Mouse (Mus musculus): ENCODE data around the gene Snrpc. TPM values are rescaled to one million over a fixed set of nuclear protein-coding genes. Genes with fewer than 3 reads are reported as not detected.

Gene Snrpc
- total RNA-seq, 2 experiments from 2014 or later = 20.6 to 51.5 TPM

- peak; percentile 61 for ATAC-seq (replicated peaks; ENCODE audit: low FRiP score, poor library complexity, severe bottlenecking)
Observed at GRCm38 (mm10) chr17:27856798-27857648, 19.1 kb downstream of the Snrpc start.

GRCm38 (mm10) chr17:27857649-27858475 is 19.9 kb downstream of the Snrpc start:
- ATAC-seq (replicated peaks; ENCODE audit: low FRiP score, poor library complexity, severe bottlenecking) = peak; percentile 66

DNA sequence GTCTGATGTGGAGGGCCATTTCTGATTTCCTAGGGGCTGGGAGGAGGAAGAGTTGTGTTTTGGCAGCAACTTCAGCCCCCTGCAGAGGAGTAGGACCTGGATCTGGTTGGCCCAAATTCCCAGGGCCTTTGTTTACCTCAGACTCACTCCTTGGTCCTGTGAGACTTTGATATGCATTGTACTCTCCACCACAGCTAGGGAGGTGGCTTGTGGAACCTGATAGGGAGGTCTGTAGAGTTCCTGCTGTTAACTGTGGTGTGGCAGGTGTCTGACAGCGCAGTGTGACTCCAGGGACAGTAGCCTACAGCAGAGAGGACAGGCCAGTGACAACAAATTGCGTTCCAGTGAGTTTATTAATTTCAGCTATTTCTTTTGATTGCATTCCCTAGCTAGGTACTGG is 21.2 kb downstream of the Snrpc start:
- ATAC-seq (replicated peaks; ENCODE audit: low FRiP score, poor library complexity, severe bottlenecking) = no peak

DNA sequence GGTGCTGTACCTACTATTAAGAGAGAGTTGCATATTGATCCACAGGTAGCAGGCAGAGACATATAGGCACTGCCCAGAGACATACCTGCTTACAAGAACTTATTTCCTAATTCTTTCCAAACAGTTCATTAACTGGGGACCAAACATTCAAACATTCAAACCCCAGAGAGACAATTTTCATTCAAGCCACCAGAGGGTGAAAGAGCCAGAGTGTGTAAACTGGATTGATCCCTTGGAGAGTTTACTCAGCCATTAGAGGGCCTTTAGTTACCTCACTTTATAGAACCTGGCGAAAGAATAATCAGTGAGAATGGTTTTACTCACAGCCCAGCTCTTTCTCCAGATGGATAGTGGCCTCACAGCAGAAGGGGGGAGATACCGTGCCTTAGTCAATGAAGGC is 27.5 kb downstream of the Snrpc start:
- ATAC-seq (replicated peaks; ENCODE audit: low FRiP score, poor library complexity, severe bottlenecking) = no peak

DNA sequence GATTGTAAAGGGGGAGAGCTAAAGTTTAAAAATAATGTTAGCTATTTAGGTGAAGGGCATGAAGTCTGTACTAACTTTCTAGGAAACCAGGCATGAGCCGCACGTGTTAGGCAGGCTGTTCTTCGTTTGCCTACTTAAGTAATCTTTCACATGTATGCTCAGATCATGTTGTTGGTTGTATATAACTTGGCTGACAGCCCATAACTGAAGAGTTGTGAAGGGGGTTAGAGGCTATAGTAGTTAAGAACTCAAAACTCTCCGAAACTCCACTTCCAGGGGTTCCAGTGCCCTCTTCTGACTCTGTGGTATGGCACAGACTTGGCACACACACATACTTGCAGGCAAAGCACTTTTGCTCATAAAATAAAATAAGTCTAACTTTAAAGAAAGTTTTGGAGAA is 28.8 kb downstream of the Snrpc start:
- ATAC-seq (replicated peaks; ENCODE audit: low FRiP score, poor library complexity, severe bottlenecking) = no peak

DNA sequence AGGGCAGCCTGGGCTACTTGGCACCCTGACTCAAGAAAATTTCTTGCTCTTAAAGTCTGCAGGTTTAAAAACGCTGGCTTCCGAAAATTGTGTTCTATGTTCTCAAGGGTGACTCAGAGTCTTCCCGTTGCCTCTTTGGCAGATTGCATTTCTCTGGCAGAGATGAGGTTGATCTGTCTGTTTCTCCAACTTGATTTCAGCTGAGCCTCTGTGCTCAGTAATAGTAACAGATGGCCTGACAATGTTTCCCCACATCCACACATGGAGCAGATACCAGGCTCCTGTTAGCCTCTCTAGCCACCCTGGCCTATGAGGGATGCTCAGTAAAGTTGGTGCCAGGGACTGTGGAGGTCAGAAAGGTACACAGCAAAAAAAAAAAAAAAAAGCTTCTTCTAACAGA is 33.9 kb downstream of the Snrpc start:
- no peak for ATAC-seq (replicated peaks; ENCODE audit: low FRiP score, poor library complexity, severe bottlenecking)

GRCm38 (mm10) chr17:27873583-27873982 is 35.6 kb downstream of the Snrpc start:
- no peak for ATAC-seq (replicated peaks; ENCODE audit: low FRiP score, poor library complexity, severe bottlenecking)

DNA sequence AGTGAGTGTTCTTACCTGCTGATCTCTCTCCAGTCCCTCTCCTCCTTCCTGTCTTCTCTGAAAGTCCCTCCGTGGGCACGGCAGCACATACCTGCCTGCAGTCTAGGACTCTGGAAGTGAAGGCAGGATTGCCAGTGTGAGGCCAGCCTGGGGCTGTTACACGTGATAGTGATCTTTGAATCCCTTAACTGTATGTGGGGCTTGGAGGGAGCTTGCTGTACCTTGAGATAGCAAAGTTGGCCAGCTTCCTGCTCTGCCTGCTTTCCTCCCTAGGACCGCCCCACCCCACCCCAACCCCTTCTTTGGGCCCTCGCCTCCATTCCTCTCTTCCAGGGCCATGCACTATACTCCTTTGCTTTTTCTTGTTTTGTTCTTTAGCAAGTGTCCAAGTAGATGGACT is 36.6 kb downstream of the Snrpc start:
- peak; percentile 61; the same call in 1 of the 2 replicates for ATAC-seq (replicated peaks; ENCODE audit: low FRiP score, poor library complexity, severe bottlenecking)

DNA sequence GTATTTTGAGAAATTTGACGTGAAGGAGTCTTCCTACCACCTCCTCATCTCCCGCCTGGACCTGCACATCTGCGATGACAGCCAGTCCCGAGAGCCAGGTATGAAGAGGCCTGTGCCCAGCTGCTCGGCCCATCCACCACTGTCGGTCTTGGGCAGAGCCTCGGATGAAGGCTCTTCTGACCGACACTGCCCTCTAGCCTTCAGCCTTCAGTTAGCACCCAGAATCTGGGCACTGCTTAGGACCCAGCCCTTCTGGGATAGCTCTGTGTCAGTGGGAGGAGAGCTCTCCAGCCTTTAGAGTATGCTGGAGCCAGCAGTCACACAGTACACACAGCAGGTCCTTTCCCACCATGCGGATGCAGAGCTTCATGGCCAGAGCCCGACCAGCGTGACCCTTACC is 43.6 kb downstream of the Snrpc start:
- ATAC-seq (replicated peaks; ENCODE audit: low FRiP score, poor library complexity, severe bottlenecking) = peak; percentile 51

GRCm38 (mm10) chr17:27883129-27883528 is 45.2 kb downstream of the Snrpc start:
- no peak for ATAC-seq (replicated peaks; ENCODE audit: low FRiP score, poor library complexity, severe bottlenecking)

DNA sequence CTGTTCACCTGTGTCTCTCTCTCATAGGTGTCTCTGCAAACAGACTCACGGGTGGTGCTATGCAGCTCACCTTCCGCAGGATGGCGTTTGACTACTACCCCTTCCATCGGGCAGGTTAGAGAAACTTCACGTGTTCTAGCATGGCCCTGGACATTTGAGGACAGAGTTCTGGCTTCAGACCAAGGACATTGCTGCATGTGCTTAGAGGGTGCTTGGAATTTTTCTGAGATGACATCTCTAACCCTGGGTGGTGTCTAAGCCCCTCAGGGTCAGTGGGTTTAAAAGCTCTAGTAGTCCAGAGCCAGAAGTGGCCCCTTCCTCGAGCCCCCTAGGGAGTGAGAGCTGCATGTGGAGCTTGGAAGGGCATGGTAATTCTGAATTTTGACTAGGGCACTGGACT is 46.0 kb downstream of the Snrpc start:
- ATAC-seq (replicated peaks; ENCODE audit: low FRiP score, poor library complexity, severe bottlenecking) = no peak

DNA sequence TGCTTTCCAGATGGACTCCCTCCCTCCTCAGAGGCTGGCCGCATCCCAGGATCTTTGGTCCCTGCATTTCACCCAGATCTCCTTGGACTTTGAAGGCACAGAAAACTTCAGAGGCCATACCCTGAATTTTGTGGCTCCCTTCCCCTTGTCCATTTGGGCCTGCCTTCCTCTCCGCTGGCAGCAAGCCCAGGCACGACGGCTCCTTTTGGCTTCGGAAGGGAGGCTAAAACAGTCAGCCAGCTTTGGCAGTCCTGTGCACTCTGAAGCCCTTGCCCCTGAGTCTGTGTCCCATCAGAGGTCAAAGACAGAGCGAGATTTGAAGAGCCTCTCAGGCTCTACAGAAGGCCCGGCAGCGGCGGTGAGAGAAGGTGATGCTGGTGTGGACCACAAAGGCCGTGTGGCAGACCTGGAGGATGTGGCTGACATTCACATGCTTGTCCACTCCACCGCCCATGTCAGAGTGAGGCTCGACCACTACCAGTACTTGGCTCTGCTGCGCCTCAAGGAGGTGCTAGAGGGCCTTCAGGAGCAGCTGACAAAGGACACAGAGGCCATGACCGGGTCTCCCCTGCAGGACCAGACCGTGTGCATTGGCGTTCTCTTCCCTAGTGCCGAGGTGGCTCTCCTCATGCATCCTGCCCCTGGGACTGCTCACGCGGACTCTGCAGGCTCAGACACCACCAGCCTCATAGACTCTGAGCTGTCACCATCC is 48.7 kb downstream of the Snrpc start:
- no peak for ATAC-seq (replicated peaks; ENCODE audit: low FRiP score, poor library complexity, severe bottlenecking)

Other genes with a start within 250 kb of the Snrpc start
- gene Nudt3, start 214.7 kb upstream of the Snrpc start, total RNA-seq (2015; ENCODE audit: low replicate concordance) = 16.9 and 23.6 TPM in 2 replicates
- 26.0 and 34.3 TPM in 2 replicates for gene Nudt3, start 214.7 kb upstream of the Snrpc start, total RNA-seq (2017; ENCODE audit: low replicate concordance)
- not detected in 2 replicates for gene RPS10-NUDT3, start 202.9 kb upstream of the Snrpc start, total RNA-seq (2015; ENCODE audit: low replicate concordance)
- not detected in 2 replicates for gene RPS10-NUDT3, start 202.9 kb upstream of the Snrpc start, total RNA-seq (2017; ENCODE audit: low replicate concordance)
- gene Rps10, start 201.5 kb upstream of the Snrpc start, total RNA-seq (2015; ENCODE audit: low replicate concordance) = 540 and 553 TPM in 2 replicates
- gene Rps10, start 201.5 kb upstream of the Snrpc start, total RNA-seq (2017; ENCODE audit: low replicate concordance) = 311 and 359 TPM in 2 replicates
- gene Pacsin1, start 182.6 kb upstream of the Snrpc start, total RNA-seq (2015; ENCODE audit: low replicate concordance) = not detected in 2 replicates
- gene Pacsin1, start 182.6 kb upstream of the Snrpc start, total RNA-seq (2017; ENCODE audit: low replicate concordance) = not detected in 2 replicates
- gene Spdef, start 109.2 kb upstream of the Snrpc start, total RNA-seq (2015; ENCODE audit: low replicate concordance) = not detected in 2 replicates
- gene Spdef, start 109.2 kb upstream of the Snrpc start, total RNA-seq (2017; ENCODE audit: low replicate concordance) = not detected in 2 replicates
- 63.8 and 80.7 TPM in 2 replicates for gene D17Wsu92e, start 17.5 kb upstream of the Snrpc start, total RNA-seq (2015; ENCODE audit: low replicate concordance)
- gene D17Wsu92e, start 17.5 kb upstream of the Snrpc start, total RNA-seq (2017; ENCODE audit: low replicate concordance) = 193 and 216 TPM in 2 replicates
- 3.3 and 4.4 TPM in 2 replicates for gene Uhrf1bp1, start 18.3 kb downstream of the Snrpc start, total RNA-seq (2015; ENCODE audit: low replicate concordance)
- 4.3 and 5.4 TPM in 2 replicates for gene Uhrf1bp1, start 18.3 kb downstream of the Snrpc start, total RNA-seq (2017; ENCODE audit: low replicate concordance)
- gene Anks1, start 71.2 kb downstream of the Snrpc start, total RNA-seq (2015; ENCODE audit: low replicate concordance) = 6.1 and 6.7 TPM in 2 replicates
- gene Anks1, start 71.2 kb downstream of the Snrpc start, total RNA-seq (2017; ENCODE audit: low replicate concordance) = 6.1 and 8.5 TPM in 2 replicates
- 5.2 and 9.8 TPM in 2 replicates for gene Taf11, start 71.7 kb downstream of the Snrpc start, total RNA-seq (2015; ENCODE audit: low replicate concordance)
- gene Taf11, start 71.7 kb downstream of the Snrpc start, total RNA-seq (2017; ENCODE audit: low replicate concordance) = 5.4 and 8.5 TPM in 2 replicates
- gene Tcp11, start 242.5 kb downstream of the Snrpc start, total RNA-seq (2015; ENCODE audit: low replicate concordance) = not detected in 2 replicates
- gene Tcp11, start 242.5 kb downstream of the Snrpc start, total RNA-seq (2017; ENCODE audit: low replicate concordance) = not detected in 2 replicates

All from erythroblast, adult 5-6 weeks (primary cell).